Mouse (Mus musculus) thymus, adult 2 months (tissue): Measurements from ENCODE around the gene Aldh2. TPM values are rescaled to one million over a fixed set of nuclear protein-coding genes. Genes with fewer than 3 reads are reported as not detected.

Experiments used
- DNase-seq: peaks from one replicate; pipeline ENCODE4 v3.0.0; 2021
- H3K27ac ChIP-seq: fragments of 200-500 bp; 2 replicates; pipeline ENCODE4 v1.5.1; 2012; ENCODE audit warnings: low read length, control low read depth; ENCODE audit not compliant: control insufficient read depth, insufficient read depth
- H3K27me3 ChIP-seq: fragments of 200-500 bp; 2 replicates; pipeline ENCODE4 v1.6.1; 2012; ENCODE audit warnings: mild to moderate bottlenecking, low read length, moderate library complexity, mixed read lengths; ENCODE audit not compliant: control insufficient read depth, insufficient read depth
- H3K36me3 ChIP-seq: fragments of 200-500 bp; 2 replicates; pipeline ENCODE4 v1.6.1; 2012; ENCODE audit warnings: mild to moderate bottlenecking, low read length, moderate library complexity; ENCODE audit not compliant: control insufficient read depth, insufficient read depth
- H3K4me1 ChIP-seq: fragments of 200-500 bp; replicated peaks from 2 replicates; pipeline ENCODE4 v1.6.1; 2012; ENCODE audit warnings: low read length; ENCODE audit not compliant: control insufficient read depth, insufficient read depth
- H3K4me3 ChIP-seq: fragments of 200-500 bp; 2 replicates; pipeline ENCODE4 v1.5.1; 2012; ENCODE audit warnings: mild to moderate bottlenecking, low read length, control low read depth, moderate library complexity; ENCODE audit not compliant: control insufficient read depth, insufficient read depth
- CTCF ChIP-seq: fragments of 200-500 bp; IDR thresholded peaks from 2 replicates; pipeline ENCODE4 v1.5.1; 2012; ENCODE audit warnings: mild to moderate bottlenecking, control low read depth, low read length, moderate library complexity, borderline replicate concordance; ENCODE audit not compliant: control insufficient read depth, poor library complexity, insufficient read depth; ENCODE audit errors: extremely low read depth
- POLR2A ChIP-seq: fragments of 200-500 bp; IDR thresholded peaks from 2 replicates; pipeline ENCODE4 v1.6.1; 2012; ENCODE audit warnings: mild to moderate bottlenecking, low read length, control low read depth, moderate library complexity; ENCODE audit not compliant: control insufficient read depth, poor library complexity, insufficient read depth; ENCODE audit errors: extremely low read depth
- WGBS: fragments of 180-500 bp; shearing (Covaris S2); methylation state at CpG from one replicate; pipeline ENCODE4 v1.1.7; 2018; 5-methylcytosine and 5-hydroxymethylcytosine counted together
- polyA plus RNA-seq: library from polyadenylated mRNA; depleted of rRNA; stranded (reverse); fragments of >200 nt; gene quantifications from 2 replicates; pipeline ENCODE4 v1.2.3, GENCODE M21; 2012

Gene Aldh2
- polyA plus RNA-seq, 1 experiment = 203 TPM

GRCm38 (mm10) chr5:121543370-121543769 is 50.3 kb downstream of the Aldh2 start:
- DNase-seq = no peak
- Histone ChIP-seq H3K4me1 (peaks cover 10% of the 10 kb centered on the region), H3K27ac (no peak overlapping the region), H3K4me3 (no peak overlapping the region), H3K27me3 (no peaks in the 10 kb centered on the region), H3K36me3 (no peaks in the 10 kb centered on the region)
- TF ChIP-seq POLR2A (no peak), CTCF (no peak)
- WGBS = 80% methylated on average over 3 of the region's 3 CpGs

DNA sequence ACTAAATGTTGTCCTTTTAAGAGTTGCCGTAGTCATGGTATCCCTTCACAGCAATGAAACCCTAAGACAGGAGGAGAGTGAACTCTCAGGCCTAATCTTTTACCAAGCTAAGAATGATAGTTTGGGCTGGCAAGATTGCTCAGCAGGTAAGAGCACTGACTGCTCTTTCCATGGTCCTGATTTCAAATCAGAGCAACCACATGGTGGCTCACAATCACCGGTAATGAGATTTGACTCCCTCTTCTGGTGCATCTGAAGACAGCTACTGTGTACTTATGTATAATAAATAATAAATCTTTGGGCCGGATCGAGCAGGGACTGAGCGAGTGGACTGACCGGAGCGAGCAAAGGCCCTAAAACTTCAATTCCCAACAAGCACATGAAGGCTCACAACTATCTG is 52.4 kb downstream of the Aldh2 start:
- TF ChIP-seq POLR2A (no peak), CTCF (no peak)
- Histone ChIP-seq H3K36me3 (peaks cover 16% of the 10 kb centered on the region), H3K4me3 (no peak overlapping the region), H3K4me1 (peaks cover 10% of the 10 kb centered on the region), H3K27ac (no peak overlapping the region), H3K27me3 (no peaks in the 10 kb centered on the region)
- 81% methylated on average over 7 of the region's 7 CpGs for WGBS
- no peak for DNase-seq

DNA sequence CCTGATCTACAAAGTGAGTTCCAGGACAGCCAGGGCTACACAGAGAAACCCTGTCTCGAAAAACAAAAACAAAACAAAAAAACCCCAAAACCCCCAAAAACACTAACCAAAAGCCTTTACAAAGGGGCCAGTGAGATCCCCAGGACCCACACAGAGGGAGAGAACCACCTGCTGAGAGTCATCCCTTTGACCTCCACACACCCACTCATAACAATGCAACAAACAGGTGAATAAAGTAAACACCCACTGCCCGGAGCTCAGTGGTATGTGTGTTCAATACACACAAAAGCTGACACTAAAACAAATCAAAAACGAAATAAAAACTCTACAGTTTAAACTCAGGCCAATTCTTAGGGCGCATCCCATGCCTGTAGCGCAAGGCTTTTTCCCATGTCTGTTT is 53.6 kb downstream of the Aldh2 start:
- no peak for DNase-seq
- 94% methylated on average over 5 of the region's 5 CpGs for WGBS
- H3K27me3 ChIP-seq = no peaks in the 10 kb centered on the region
- no peak for TF ChIP-seq POLR2A
- no peak for TF ChIP-seq CTCF
- H3K36me3 ChIP-seq = peaks cover 25% of the 10 kb centered on the region
- H3K4me3 ChIP-seq = no peak overlapping the region
- H3K4me1 ChIP-seq = peaks cover 10% of the 10 kb centered on the region
- H3K27ac ChIP-seq = no peak overlapping the region

- 98% methylated on average over 2 of the region's 2 CpGs for WGBS
- Histone ChIP-seq H3K36me3 (peaks cover 42% of the 10 kb centered on the region), H3K27me3 (no peaks in the 10 kb centered on the region), H3K4me3 (no peak overlapping the region), H3K4me1 (0 out of 2 replicates have a peak, but pooled peaks cover 2% of the 10 kb centered on the region), H3K27ac (no peak overlapping the region)
- DNase-seq = no peak
- no peak for TF ChIP-seq POLR2A
- no peak for TF ChIP-seq CTCF
These were observed 56.0 kb downstream of the Aldh2 start for GRCm38 (mm10) chr5:121537588-121537987.

- no peaks in the 10 kb centered on the region for H3K27me3 ChIP-seq
- DNase-seq = no peak
- no peaks in the 10 kb centered on the region for H3K4me1 ChIP-seq
- TF ChIP-seq POLR2A (no peak), CTCF (no peak)
- H3K36me3 ChIP-seq = peaks cover 42% of the 10 kb centered on the region
- H3K4me3 ChIP-seq = no peak overlapping the region
- 88% methylated on average over 7 of the region's 7 CpGs for WGBS
- no peak overlapping the region for H3K27ac ChIP-seq
These were observed 56.6 kb downstream of the Aldh2 start for GRCm38 (mm10) chr5:121536921-121537555.

DNA sequence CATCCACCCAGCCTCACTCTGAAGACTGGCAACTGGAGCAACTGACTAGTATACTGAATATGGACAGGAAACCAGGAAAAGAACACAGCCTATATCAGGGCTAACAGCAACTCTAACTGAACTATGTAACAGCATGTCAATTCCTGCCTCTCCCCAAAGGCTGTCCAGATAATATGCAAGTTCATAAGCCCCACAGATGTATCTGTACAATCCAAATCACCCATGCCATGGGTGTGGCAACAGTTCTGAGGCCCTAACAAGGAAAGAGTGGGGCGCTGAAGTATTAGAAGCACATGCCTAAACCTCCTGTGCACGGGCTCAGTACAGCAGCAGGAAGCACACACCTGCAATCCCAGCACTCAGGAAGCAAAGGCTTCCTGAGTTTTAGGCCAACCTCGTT is 58.5 kb downstream of the Aldh2 start:
- no peak overlapping the region for H3K27ac ChIP-seq
- H3K4me1 ChIP-seq = no peaks in the 10 kb centered on the region
- H3K4me3 ChIP-seq = no peak overlapping the region
- WGBS = 71% methylated on average over 3 of the region's 3 CpGs
- H3K27me3 ChIP-seq = no peaks in the 10 kb centered on the region
- peaks cover 53% of the 10 kb centered on the region for H3K36me3 ChIP-seq
- TF ChIP-seq POLR2A (no peak), CTCF (no peak)
- DNase-seq = no peak

DNA sequence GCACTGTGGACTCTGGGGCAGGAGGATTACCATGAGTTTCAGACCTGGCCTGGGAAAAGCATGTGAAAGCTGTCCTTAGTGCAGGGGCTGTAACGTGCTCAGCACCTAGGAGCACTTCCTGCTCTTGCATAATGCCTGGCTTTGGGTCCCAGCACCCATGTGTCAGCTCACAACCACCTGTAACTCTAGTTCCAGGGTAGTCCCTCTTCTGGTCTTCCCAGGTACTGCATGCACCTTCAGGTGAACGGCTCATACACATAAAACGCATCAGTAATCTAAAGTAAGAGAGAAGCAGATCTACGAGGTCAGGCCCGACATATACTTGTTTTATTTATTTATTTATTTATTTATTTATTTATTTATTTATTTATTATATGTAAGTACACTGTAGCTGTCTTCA is 59.1 kb downstream of the Aldh2 start:
- H3K4me3 ChIP-seq = no peak overlapping the region
- no peaks in the 10 kb centered on the region for H3K4me1 ChIP-seq
- 97% methylated on average over 5 of the region's 5 CpGs for WGBS
- no peak for TF ChIP-seq POLR2A
- 0 out of 2 replicates have a peak, but pooled peaks have one; percentile 23 for TF ChIP-seq CTCF
- DNase-seq = peak; percentile 28
- peaks cover 59% of the 10 kb centered on the region for H3K36me3 ChIP-seq
- no peaks in the 10 kb centered on the region for H3K27me3 ChIP-seq
- no peak overlapping the region for H3K27ac ChIP-seq
